Mouse (Mus musculus): ENCODE measurements around the gene Gmds.

Gene Gmds

GRCm38 (mm10) chr13:32267184-32267775 is 71.3 kb downstream of the Gmds start:
- no peak for DNase-seq (ENCODE audit: low spot score)

GRCm38 (mm10) chr13:32266721-32267120 is 71.8 kb downstream of the Gmds start:
- no peak for DNase-seq (ENCODE audit: low spot score)

- DNase-seq (ENCODE audit: low spot score) = peak; percentile 45
Measured at GRCm38 (mm10) chr13:32256121-32256520, 82.4 kb downstream of the Gmds start.

GRCm38 (mm10) chr13:32252276-32252675 is 86.3 kb downstream of the Gmds start:
- DNase-seq (ENCODE audit: low spot score) = no peak

GRCm38 (mm10) chr13:32242200-32242599 is 96.3 kb downstream of the Gmds start:
- peak; percentile 17 for DNase-seq (ENCODE audit: low spot score)

GRCm38 (mm10) chr13:32236269-32236678 is 102.3 kb downstream of the Gmds start:
- no peak for DNase-seq (ENCODE audit: low spot score)

GRCm38 (mm10) chr13:32235046-32235445 is 103.5 kb downstream of the Gmds start:
- no peak for DNase-seq (ENCODE audit: low spot score)

- DNase-seq (ENCODE audit: low spot score) = no peak
Measured at GRCm38 (mm10) chr13:32234019-32234418, 104.5 kb downstream of the Gmds start.

- no peak for DNase-seq (ENCODE audit: low spot score)
Measured at GRCm38 (mm10) chr13:32232391-32232790, 106.1 kb downstream of the Gmds start.

GRCm38 (mm10) chr13:32231956-32232355 is 106.6 kb downstream of the Gmds start:
- DNase-seq (ENCODE audit: low spot score) = no peak

GRCm38 (mm10) chr13:32227874-32228562 is 110.5 kb downstream of the Gmds start:
- no peak for DNase-seq (ENCODE audit: low spot score)

- DNase-seq (ENCODE audit: low spot score) = no peak
Measured at GRCm38 (mm10) chr13:32217647-32218046, 120.9 kb downstream of the Gmds start.

- DNase-seq (ENCODE audit: low spot score) = no peak
Measured at GRCm38 (mm10) chr13:32213702-32214452, 124.7 kb downstream of the Gmds start.

GRCm38 (mm10) chr13:32212125-32212524 is 126.4 kb downstream of the Gmds start:
- DNase-seq (ENCODE audit: low spot score) = no peak

- DNase-seq (ENCODE audit: low spot score) = no peak
Measured at GRCm38 (mm10) chr13:32207172-32207908, 131.2 kb downstream of the Gmds start.

- no peak for DNase-seq (ENCODE audit: low spot score)
Measured at GRCm38 (mm10) chr13:32179906-32180305, 158.6 kb downstream of the Gmds start.

- DNase-seq (ENCODE audit: low spot score) = no peak
Measured at GRCm38 (mm10) chr13:32178682-32179081, 159.9 kb downstream of the Gmds start.

- no peak for DNase-seq (ENCODE audit: low spot score)
Measured at GRCm38 (mm10) chr13:32177852-32178453, 160.6 kb downstream of the Gmds start.

- DNase-seq (ENCODE audit: low spot score) = no peak
Measured at GRCm38 (mm10) chr13:32175028-32175427, 163.5 kb downstream of the Gmds start.

- DNase-seq (ENCODE audit: low spot score) = no peak
Measured at GRCm38 (mm10) chr13:32169173-32169572, 169.4 kb downstream of the Gmds start.

- no peak for DNase-seq (ENCODE audit: low spot score)
Measured at GRCm38 (mm10) chr13:32167806-32168205, 170.7 kb downstream of the Gmds start.

GRCm38 (mm10) chr13:32165581-32165980 is 173.0 kb downstream of the Gmds start:
- no peak for DNase-seq (ENCODE audit: low spot score)
